Mouse (Mus musculus): ENCODE measurements around the gene Krt35. TPM values are rescaled to one million over a fixed set of nuclear protein-coding genes. Genes with fewer than 3 reads are reported as not detected.

Gene Krt35
- polyA plus RNA-seq, 1 experiment from 2014 or later = not detected

DNA sequence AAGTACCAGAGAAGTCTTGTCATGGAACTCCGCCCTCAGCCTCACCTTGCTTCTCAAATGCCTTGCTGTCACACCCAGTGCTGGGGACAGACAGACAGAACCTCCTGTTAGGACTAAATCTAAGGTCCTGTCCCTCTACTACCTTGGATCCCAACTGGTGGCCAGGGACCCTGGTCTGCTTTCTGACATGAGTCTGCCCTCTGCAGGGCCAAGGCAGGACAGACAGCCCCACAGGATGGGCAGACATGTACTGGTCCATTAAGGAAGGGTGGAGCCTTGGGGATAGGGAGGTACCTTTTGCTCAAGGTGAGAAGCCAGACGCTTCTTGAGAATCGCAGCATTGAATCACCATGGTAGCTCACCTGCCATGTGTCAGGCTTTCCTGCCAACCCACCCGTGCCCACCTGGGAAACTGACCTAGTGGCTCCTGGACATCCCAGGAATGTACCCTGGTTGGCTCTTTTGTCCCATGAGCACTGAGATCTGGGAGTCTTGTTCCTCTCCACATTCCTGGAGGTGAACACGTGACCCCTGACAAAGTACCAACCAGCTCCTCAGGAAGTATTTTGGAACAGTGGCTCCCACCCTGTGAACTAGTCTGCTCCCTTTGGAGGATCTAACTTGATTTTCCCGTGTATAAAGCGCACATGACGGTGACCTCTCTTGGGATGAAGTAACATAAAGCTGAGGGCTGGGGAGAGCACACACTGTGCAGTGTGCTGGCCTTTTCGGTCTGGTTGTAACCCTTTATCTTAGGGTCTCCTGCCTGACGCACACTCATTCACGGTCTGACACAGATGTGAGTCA is 17.1 kb upstream of the Krt35 start:
- no peaks in the 10 kb centered on the region for H3K27me3 ChIP-seq
- H3K27ac ChIP-seq = no peak overlapping the region
- ATAC-seq (ENCODE audit: low read depth) (no peak), DNase-seq (no peak)
- no peaks in the 10 kb centered on the region for H3K36me3 ChIP-seq
- H3K9ac ChIP-seq = no peak overlapping the region
- H3K4me3 ChIP-seq (replicated peaks) = no peak overlapping the region
- H3K4me2 ChIP-seq = no peak overlapping the region
- no peaks in the 10 kb centered on the region for H3K4me1 ChIP-seq (replicated peaks)
- 64% methylated on average over 11 of the region's 11 CpGs for WGBS (ENCODE audit: insufficient replicate concordance)
- H3K9me3 ChIP-seq (replicated peaks) = no peaks in the 10 kb centered on the region

DNA sequence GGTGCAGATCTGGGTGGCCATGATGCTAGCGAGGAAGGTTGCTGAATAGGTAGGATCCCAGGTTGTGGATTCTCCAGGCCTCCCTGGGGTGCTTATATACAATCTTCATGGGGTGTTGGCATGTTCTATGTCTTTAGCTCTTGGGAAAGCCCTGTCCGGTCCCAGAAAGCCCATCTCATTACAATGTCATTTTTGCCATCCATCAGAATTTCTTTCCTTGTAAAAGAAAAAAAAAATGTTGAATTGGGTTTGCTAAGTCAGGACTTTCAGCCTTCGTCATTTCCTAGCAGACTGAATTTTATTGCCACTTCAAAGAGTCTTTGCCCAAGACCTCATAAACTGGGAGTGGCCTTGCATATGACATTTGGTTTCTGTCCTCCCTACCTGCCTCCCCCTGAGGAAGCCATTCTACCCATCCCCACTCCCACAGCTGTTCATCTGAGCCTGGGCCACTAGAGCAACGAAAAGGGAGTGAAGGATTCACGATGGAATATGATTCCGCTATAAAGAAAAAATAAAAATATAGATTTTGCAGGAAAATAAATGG is 9.6 kb upstream of the Krt35 start, which contains the start of gene Krt36:
Gene Krt36, minus strand, starts transcription at position 51 of the 547 bp plus-strand sequence.
- Histone ChIP-seq H3K4me1 (replicated peaks) (no peaks in the 10 kb centered on the region), H3K9ac (no peak within 1 kb of the TSS), H3K9me3 (replicated peaks) (no peaks in the 10 kb centered on the region), H3K4me2 (no peak within 1 kb of the TSS), H3K27me3 (no peaks in the 10 kb centered on the region), H3K4me3 (replicated peaks) (no peak within 1 kb of the TSS), H3K36me3 (no peaks in the 10 kb centered on the region), H3K27ac (no peak within 1 kb of the TSS)
- WGBS (ENCODE audit: insufficient replicate concordance) = 63% methylated on average over 6 of the region's 6 CpGs
- no peak for ATAC-seq (ENCODE audit: low read depth)
- DNase-seq = no peak

DNA sequence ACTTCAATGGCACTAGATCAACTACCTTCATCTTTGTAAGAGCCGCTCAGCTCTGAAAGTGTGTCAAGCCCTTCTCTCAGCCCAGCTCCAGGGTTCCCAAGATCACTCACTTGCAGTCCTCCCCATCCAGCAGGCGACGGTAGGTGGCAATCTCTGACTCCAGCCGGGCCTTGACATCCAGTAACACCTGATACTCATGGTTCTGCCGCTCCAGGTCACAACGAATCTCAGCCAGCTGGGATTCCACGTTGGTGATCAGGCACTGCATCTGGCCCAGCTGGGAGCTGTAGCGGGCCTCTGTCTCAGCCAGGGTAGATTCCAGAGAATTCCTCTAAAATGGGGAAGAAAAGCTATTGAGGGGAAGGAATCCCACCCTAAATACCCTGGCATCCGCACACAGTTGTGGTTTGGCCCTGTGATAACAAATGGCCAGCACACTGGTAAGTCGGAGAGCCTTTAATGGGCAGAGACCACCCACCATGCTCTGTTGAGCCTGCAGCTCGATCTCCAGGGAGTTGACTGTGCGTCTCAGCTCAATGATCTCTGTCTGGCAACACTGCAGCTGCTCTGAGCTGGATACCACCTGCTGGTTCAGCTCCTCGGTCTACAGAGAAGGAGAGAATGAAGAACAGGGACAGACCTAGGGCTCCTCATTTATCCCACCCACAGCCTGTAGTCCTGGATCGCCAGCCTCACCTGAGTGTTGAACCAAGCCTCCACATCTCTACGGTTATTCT is 6.8 kb upstream of the Krt35 start:
- H3K4me2 ChIP-seq = no peak overlapping the region
- no peak overlapping the region for H3K4me3 ChIP-seq (replicated peaks)
- H3K27me3 ChIP-seq = no peaks in the 10 kb centered on the region
- H3K9me3 ChIP-seq (replicated peaks) = no peaks in the 10 kb centered on the region
- H3K27ac ChIP-seq = no peak overlapping the region
- no peak for DNase-seq
- ATAC-seq (ENCODE audit: low read depth) = no peak
- 61% methylated on average over 15 of the region's 15 CpGs for WGBS (ENCODE audit: insufficient replicate concordance)
- no peak overlapping the region for H3K9ac ChIP-seq
- H3K4me1 ChIP-seq (replicated peaks) = no peaks in the 10 kb centered on the region
- H3K36me3 ChIP-seq = no peaks in the 10 kb centered on the region

DNA sequence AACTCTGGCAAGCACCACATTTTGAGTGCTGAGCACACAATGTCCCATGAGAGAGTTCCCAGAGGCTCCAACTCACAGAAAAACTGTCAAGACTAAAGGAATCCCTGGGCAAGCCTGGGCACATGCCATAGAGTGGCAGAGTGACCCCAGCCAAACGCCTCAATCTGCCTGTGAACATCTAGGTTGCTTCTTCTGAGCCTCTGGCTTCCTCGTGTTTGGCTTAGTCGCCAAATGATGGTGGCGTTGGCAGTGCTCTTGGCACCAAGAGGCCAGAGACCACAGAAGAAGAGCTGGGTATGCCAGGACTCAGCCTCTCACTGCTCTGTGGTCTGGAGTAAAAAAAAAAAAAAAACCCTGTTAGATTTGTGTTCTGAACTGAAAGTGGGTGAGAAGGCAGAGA is 4.3 kb upstream of the Krt35 start:
- no peak overlapping the region for H3K4me2 ChIP-seq
- no peaks in the 10 kb centered on the region for H3K27me3 ChIP-seq
- H3K36me3 ChIP-seq = no peaks in the 10 kb centered on the region
- H3K27ac ChIP-seq = no peak overlapping the region
- no peaks in the 10 kb centered on the region for H3K4me1 ChIP-seq (replicated peaks)
- no peaks in the 10 kb centered on the region for H3K9me3 ChIP-seq (replicated peaks)
- H3K4me3 ChIP-seq (replicated peaks) = no peak overlapping the region
- WGBS (ENCODE audit: insufficient replicate concordance) = 66% methylated on average over 4 of the region's 4 CpGs
- H3K9ac ChIP-seq = no peak overlapping the region
- DNase-seq = no peak
- no peak for ATAC-seq (ENCODE audit: low read depth)

DNA sequence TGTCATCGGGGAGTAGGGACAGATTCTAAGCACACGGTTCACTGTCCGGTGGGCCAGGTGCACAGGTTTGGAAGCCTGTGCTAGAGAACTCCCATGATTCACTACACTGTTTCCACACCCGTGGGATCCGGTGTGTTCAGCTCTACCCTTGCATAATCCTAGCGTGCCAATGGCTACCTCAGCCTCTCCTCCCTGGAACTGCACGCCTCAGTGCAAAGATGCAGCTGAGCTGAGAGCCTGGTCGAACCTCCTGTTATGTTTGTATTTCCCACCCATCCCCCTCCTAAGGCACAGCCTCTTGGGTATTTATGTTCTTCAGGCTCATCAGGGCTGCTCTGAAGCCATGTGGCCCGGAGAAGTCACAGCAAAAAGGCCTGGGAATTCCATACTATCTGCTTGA is 1.8 kb upstream of the Krt35 start:
- no peak overlapping the region for H3K27ac ChIP-seq
- no peaks in the 10 kb centered on the region for H3K36me3 ChIP-seq
- ATAC-seq (ENCODE audit: low read depth) (no peak), DNase-seq (no peak)
- H3K4me2 ChIP-seq = no peak overlapping the region
- H3K4me1 ChIP-seq (replicated peaks) = no peaks in the 10 kb centered on the region
- H3K9me3 ChIP-seq (replicated peaks) = no peaks in the 10 kb centered on the region
- H3K4me3 ChIP-seq (replicated peaks) = no peak overlapping the region
- no peak overlapping the region for H3K9ac ChIP-seq
- 70% methylated on average over 9 of the region's 9 CpGs for WGBS (ENCODE audit: insufficient replicate concordance)
- no peaks in the 10 kb centered on the region for H3K27me3 ChIP-seq

DNA sequence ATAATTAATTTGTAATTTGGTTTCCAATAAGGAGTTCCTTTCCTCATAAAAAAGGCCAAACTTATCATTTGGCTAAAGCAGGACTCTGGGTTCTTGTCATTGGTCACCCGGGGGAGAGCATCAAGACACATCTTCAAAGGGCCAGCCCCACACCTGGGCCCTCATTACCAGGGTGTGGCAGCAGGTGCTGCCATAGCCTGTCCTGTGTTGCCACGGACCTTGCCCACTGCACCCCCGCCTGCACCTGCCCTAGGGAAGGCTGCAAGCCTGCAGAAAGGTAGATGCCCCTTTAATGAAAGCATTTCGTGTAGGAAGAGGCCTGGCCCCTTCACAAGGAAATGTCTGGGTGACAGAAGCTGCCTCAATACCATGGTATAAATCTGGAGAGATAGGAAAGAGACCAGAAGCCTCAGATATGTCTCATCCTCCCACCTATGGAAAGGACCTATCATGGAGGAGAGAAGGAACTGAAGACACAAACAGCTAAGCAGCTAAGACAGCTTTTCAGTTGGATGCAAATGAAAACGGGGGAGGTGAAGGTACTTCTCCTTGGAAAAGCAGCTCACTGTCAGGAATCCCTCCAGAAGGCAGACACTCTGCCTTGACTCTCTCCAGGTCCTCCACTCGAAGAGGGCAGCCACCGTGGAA is 7.5 kb downstream of the Krt35 start:
- Histone ChIP-seq H3K9me3 (replicated peaks) (no peaks in the 10 kb centered on the region), H3K9ac (no peak overlapping the region), H3K36me3 (no peaks in the 10 kb centered on the region), H3K4me1 (replicated peaks) (no peaks in the 10 kb centered on the region), H3K4me3 (replicated peaks) (no peak overlapping the region), H3K27me3 (no peaks in the 10 kb centered on the region), H3K27ac (no peak overlapping the region), H3K4me2 (no peak overlapping the region)
- no peak for DNase-seq
- no peak for ATAC-seq (ENCODE audit: low read depth)
- 41% methylated on average over 7 of the region's 7 CpGs for WGBS (ENCODE audit: insufficient replicate concordance)

DNA sequence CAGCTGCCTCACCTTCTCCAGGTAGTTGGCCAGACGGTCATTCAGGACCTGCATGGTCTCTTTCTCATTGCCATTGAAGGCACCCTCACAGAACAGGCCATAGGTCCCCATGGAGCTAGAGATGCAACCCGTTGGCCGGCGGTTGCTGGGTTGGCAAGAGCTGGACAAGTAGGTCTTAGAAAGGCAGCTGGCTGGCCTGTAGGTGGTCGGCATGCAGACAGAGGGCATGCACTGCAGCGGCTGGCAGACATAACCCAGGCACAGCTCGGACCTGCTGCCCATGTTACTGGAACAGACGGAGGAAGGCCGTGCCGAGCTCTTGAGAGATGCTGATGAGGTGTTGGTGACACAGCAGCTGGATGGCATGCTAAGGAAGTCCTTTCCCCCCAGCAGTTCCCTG is 8.2 kb downstream of the Krt35 start, which contains the start of gene Krt32:
Gene Krt32, minus strand, starts transcription at position 366 of the 400 bp plus-strand sequence.
- Histone ChIP-seq H3K4me2 (no peak within 1 kb of the TSS), H3K36me3 (no peaks in the 10 kb centered on the region), H3K27ac (no peak within 1 kb of the TSS), H3K4me1 (replicated peaks) (no peaks in the 10 kb centered on the region), H3K4me3 (replicated peaks) (no peak within 1 kb of the TSS), H3K27me3 (no peaks in the 10 kb centered on the region), H3K9me3 (replicated peaks) (no peaks in the 10 kb centered on the region), H3K9ac (no peak within 1 kb of the TSS)
- DNase-seq = no peak
- ATAC-seq (ENCODE audit: low read depth) = no peak
- 78% methylated on average over 10 of the region's 10 CpGs for WGBS (ENCODE audit: insufficient replicate concordance)

DNA sequence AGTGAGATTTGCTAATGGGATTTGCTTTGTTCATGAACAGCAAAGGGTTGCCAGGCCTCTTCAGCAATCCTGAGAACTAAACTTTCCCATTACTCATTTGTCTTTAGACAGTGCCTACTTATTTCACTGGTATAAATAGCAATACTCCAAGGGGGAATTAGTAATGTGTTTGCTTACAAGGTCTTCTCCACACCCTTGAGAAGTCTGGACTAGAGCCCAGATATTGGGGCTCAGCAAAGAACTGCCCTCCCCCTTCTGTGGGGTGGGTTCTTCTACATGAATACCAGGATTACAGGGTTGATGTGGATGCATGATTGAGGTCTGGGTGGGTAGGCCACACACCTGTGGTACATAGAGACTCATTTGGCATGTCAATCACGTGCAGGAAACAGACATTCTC is 22.2 kb downstream of the Krt35 start:
- no peaks in the 10 kb centered on the region for H3K4me1 ChIP-seq (replicated peaks)
- no peaks in the 10 kb centered on the region for H3K9me3 ChIP-seq (replicated peaks)
- DNase-seq = no peak
- no peak for ATAC-seq (ENCODE audit: low read depth)
- H3K27ac ChIP-seq = no peak overlapping the region
- WGBS (ENCODE audit: insufficient replicate concordance) = 30% methylated on average over 1 of the region's 1 CpGs
- H3K36me3 ChIP-seq = no peaks in the 10 kb centered on the region
- H3K9ac ChIP-seq = no peak overlapping the region
- H3K27me3 ChIP-seq = no peaks in the 10 kb centered on the region
- no peak overlapping the region for H3K4me3 ChIP-seq (replicated peaks)
- H3K4me2 ChIP-seq = no peak overlapping the region

DNA sequence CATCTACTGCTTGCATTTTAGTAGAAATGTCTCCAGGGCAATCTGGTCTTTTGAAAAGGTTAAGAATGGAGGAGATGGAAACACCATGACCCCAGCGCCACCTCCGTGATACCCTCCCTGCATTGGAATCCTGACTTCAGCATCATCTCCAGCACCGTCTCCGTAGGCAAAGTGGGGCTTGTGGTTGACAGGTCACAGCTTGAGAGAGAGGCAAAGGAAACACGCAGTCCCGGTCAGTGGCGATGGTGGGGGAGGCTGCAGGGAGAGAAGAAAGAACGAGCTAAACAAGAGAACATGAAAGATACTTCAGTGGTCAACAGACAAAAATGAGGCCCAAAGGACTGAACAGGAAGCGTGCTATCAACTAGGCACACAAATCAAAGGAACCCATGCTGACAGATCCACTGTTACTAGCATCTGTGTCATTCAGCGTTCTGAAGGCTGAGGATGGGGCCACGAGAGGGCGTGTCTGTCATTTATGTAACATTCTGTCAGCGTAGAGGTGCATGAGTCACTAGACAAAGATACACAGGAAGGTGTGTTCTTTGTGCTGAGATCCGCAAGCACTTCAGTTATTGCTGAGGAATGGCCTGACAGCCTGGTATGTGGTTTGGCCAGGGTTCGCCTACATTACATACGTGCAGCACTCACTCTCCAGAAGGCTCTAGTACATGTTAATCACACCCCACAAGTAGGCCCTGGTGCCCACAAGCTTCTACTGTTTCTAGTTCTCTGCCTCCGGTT is 28.6 kb downstream of the Krt35 start:
- Histone ChIP-seq H3K9me3 (replicated peaks) (no peaks in the 10 kb centered on the region), H3K36me3 (no peaks in the 10 kb centered on the region), H3K4me1 (replicated peaks) (no peaks in the 10 kb centered on the region), H3K4me2 (no peak overlapping the region), H3K9ac (no peak overlapping the region), H3K27ac (no peak overlapping the region), H3K27me3 (no peaks in the 10 kb centered on the region), H3K4me3 (replicated peaks) (no peak overlapping the region)
- WGBS (ENCODE audit: insufficient replicate concordance) = 65% methylated on average over 17 of the region's 17 CpGs
- no peak for DNase-seq
- ATAC-seq (ENCODE audit: low read depth) = no peak

DNA sequence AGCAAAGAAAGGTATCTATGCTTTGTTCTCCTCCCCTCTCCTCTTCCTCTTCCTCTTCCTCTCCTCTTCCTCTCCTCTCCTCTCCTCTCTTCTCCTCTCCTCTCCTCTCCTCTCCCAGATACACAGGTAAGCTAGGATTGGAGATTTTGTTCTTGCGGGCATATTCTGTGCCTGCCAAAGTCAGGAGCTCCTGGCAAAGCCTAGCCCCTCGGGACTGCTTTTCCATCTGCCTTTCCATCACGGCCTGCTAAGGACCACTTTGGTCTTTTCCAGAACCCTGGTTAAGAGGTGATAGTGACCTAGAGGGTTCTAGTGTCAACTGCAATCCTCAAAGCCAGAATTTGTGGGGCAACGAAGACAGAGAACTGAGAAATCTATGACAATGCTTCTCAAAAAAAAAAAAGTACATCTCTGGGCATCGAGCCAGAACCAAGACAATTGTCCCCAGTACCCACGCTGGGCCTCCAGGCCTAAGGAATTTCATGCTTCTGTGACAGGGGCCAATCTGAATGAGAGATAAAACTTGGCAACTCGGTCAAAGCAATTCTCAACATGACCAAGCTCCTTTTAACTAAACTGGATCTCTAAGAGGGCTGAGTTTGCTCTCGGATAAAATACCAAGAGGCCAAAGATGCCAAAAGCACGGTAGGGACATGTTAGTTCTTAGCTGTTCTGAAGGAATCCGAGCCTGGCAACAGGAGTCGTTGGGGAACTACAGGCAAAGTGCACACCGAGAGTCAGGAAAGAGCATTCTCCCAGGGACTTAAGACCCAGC is 29.6 kb downstream of the Krt35 start:
- Histone ChIP-seq H3K9me3 (replicated peaks) (no peaks in the 10 kb centered on the region), H3K4me1 (replicated peaks) (no peaks in the 10 kb centered on the region), H3K9ac (no peak overlapping the region), H3K27ac (no peak overlapping the region), H3K36me3 (no peaks in the 10 kb centered on the region), H3K4me3 (replicated peaks) (no peak overlapping the region), H3K4me2 (no peak overlapping the region), H3K27me3 (no peaks in the 10 kb centered on the region)
- ATAC-seq (ENCODE audit: low read depth) (no peak), DNase-seq (no peak)
- WGBS (ENCODE audit: insufficient replicate concordance) = 64% methylated on average over 12 of the region's 12 CpGs
